Mouse (Mus musculus) embryonic fibroblast, embryonic 13.5 days (primary cell): ENCODE data around the gene Jarid2.

ENCODE experiments used
- CTCF ChIP-seq: IDR thresholded peaks from 2 replicates; pipeline ENCODE4 v1.5.1; 2011; ENCODE audit warnings: mild to moderate bottlenecking, control low read depth, low read length, moderate library complexity, borderline replicate concordance; ENCODE audit not compliant: insufficient read depth
- POLR2A ChIP-seq: IDR thresholded peaks from 2 replicates; pipeline ENCODE4 v1.6.1; 2011; ENCODE audit warnings: low read depth, mild to moderate bottlenecking, control low read depth, low read length, moderate library complexity

DNA sequence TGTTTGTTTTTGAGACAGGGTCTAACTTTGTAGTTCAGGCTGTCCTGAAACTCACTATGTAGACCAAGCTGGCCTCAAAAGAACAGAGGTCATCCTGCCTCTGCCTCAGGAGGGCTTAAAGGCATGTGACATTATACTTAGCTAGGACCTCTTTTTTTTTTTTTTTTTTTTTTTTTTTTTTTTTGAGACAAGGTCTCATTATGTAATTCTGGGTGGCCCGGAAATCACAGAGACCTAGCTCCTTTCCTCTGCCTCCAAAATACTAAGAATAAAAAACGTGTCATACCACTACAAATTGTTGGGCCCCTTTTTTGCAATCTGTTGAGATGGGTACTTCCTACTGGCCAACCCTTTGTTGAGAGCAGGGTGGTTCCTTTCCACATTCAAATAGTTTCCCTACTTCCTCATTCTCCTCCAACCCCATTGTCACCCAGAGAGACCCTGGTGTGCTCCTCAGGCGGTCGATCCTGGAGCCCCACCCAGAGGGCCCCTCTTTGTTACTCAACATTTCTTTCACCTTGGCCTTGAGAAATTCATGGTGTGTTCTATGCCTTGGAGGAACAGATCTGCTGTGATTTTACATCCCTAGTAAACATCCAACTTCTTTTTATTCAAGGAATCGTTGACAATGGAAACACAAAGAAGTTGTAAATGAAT is 7.3 kb upstream of the Jarid2 start:
- TF ChIP-seq POLR2A (no peak), CTCF (no peak)
